Mouse (Mus musculus) G1E (cell line): ENCODE measurements around the gene Mfap5.

Experiments
- CTCF ChIP-seq: IDR thresholded peaks from 2 replicates; pipeline ENCODE4 v1.5.1; 2012; ENCODE audit warnings: low read depth, low read length, inconsistent platforms, mixed read lengths
- GATA1 ChIP-seq: IDR thresholded peaks from 2 replicates; pipeline ENCODE4 v1.6.1; 2012; ENCODE audit warnings: borderline replicate concordance, low read length, inconsistent platforms, mixed read lengths
- POLR2AphosphoS5 ChIP-seq: IDR thresholded peaks from 2 replicates; pipeline ENCODE4 v1.6.1; 2012; ENCODE audit warnings: low read depth, low read length, inconsistent platforms; ENCODE audit not compliant: insufficient replicate concordance

DNA sequence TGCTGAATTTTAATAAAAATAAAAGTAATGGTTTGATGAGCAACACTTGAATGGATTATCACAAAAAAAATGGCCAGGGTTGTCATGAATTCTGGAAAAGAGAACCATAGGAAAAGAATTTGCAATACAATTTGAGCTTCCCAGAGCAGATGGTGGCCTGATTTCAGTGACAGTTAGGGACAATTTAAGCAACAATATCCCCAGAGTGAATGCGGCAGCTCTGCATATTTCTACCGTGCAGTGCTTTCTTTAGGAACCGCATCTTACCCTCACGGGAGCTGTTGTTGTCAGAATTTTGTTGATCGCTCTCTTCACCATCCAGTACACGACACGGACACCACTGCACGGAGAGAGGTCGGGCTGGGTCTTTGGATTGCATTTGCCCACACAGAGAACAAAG is 33.9 kb downstream of the Mfap5 start:
- TF ChIP-seq CTCF (no peak), POLR2AphosphoS5 (no peak), GATA1 (no peak)
